Mouse (Mus musculus): ENCODE measurements around the gene Slc30a9.

The Slc30a9 gene

DNA sequence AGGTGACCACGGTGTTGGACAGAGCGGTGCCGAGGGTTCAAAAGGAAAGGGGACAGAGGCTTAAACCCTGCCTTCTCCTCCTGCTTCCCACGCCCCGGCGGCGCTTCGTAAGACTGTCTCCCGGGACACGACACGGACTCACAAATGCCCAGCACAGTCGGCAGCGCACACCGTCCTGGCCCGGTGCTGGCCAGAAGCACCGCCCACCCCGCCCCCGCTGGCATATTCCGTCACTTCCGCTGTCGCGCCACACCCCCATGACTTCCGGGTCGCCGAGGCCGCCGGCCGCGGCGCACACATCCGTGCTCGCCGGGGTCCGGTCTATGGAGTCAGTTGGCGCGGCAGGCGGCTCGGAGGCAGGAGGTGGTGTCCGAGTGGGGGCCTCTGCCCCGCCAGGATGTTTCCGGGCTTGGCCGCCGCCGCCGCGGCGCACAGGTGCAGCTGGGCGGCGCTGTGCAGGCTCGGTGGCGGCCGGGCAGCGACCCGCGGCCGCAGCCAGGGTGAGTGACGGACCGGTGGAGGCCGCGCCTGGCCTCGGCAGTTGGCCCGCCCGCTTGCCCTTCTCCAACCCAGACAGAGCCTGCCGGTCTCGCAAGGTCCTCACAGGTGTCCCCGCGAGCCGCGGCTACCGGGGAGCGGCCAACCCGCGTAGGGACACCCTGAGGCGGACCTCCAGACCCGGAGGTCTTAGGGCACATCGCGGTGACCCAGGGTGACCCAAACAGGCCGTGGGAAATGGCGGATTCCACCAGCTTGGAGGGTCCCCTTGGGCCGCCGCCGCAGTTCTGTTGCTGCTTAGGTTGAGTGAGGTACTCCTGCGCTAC, at the start of gene Slc30a9:
Gene Slc30a9 (plus strand): TSS at position 258 of the 824 bp plus-strand sequence.
- DNase-seq (ENCODE audit: extremely low read depth, low read depth) = peak; percentile 43

DNA sequence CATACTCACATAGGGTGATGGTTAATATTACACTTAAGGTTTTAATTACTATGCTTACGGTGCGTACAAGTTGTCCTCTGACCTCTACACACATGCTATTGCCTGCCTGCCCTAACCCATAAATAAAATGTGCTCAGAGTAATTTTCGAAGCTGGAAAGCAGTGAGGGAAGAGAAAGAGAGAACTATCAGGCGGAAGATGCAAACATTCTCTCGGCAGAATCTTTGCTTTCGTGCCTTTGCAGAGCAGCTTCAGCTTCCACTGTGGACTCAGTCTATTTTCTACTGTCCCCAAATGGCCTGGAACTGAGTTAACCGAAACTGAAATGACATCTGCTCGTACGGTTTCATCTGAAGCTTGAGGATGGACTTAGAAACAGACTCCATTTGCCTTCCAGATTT, 48.3 kb upstream of the Slc30a9 start:
- no peak for DNase-seq (ENCODE audit: extremely low read depth, low read depth)

DNA sequence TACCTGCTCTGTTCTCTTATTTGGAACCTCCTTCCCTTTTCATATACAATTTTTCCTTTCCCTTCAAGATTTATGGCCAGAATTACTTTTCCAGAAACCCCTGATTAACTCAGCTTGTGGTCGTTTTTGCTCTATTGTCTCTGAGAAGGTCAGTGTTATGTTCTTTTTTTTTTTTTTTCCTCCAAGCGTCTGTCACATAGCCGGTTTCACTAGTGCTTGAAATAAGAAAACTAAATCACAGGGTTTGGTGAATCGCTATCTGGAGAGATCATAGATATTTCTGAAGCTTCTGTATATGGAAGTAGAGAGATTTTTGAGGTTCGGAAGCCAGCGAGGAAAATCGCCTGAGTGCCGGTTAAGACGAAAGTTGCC, 46.6 kb upstream of the Slc30a9 start:
- no peak for DNase-seq (ENCODE audit: extremely low read depth, low read depth)

DNA sequence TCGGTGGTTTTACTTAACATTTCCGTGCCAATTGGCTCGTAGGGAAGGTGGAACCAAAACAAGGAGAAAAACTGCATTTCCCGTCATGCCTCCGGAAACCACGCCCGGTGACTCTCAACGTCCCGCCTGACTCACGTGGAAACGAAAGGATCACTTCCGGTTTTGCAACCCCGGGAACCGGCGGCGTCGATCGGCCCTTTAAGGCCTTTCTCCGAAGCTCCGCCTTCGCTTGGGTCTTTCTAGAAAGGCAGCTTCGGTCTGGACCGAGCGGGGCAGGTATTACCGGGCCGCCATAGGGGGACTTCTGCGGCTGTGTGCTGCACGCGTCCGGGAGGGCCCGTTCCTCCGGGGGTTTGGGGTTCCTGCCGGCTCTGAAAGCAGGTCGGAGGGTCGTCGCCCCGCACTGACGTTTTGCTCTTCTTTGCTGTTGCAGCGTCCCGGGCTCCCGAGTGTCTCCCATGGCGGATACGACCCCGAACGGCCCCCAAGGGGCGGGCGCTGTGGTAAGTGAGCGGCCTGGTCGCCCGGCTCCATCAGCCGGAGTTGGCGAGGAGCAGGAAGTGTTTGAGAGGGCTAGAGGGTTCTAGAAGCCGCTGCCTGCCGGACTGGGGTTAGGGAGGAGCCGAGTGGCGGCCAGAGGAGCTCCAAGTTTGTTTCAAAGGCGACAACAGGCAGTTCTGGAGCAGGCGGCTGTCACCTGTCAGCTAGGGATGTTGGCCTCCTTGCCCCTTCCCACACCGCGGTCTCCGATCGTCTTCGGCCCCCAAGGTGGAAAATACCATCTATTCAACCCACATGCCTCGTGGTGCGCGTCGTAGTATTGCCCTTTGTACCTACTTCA, 46.0 kb upstream of the Slc30a9 start, which contains the start of gene Tmem33:
Gene Tmem33 (plus strand): TSS at position 35 of the 841 bp plus-strand sequence.
- peak; percentile 93 for DNase-seq (ENCODE audit: extremely low read depth, low read depth)

DNA sequence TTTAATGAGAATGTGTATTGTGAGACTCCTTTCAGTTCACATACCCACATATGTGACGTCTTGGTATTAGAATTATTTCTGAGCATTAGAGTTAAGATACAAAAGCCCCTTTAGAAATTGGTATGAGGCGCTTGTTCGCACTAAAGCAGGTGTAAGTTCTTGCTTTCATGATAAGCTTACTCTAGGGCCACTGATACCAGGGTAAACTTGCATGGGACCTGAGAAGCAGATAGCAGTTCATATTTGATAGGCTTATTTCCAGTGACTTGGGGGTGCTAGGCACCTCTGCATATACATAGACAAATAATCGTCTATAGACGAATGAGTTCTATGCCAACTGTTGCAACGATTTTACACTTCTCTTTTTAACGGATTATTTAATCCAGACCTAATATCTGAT, 43.8 kb upstream of the Slc30a9 start:
- no peak for DNase-seq (ENCODE audit: extremely low read depth, low read depth)

DNA sequence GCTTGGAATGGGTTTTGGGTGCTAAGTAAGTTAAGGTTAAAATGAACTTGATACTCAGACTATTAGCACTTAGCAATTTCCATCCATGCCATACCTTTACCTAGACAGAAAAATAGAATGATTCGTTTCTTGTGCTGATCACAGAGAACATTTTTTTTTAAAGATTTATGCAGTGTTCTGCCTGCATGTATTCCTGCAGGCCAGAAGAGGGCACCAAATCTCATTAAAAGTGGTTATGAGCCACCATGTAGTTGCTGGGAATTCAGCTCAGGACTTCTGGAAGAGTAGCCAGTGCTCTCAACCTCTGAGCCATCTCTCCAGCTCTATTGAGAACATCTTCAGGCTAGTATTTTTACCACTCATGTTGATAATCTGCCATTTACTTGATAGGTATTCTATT, 40.6 kb upstream of the Slc30a9 start:
- DNase-seq (ENCODE audit: extremely low read depth, low read depth) = no peak

DNA sequence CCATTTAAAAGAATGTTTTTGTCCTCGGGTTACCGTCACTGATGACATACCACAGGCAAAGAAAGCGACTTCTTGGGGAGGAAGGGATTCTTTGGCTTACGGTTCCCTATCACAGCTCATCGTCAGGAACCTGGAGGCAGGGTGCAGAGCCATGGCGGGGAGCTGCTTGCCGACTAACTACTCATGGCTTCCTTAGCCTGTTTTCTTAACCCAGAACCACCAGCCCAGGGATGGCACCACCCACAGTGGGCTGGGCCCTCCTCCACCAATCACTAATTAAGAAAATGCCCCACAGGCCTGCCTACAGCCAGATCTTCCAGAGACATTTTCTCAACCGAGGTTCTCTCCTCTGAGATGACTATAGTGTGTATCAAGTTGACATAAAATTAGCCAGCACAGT, 37.4 kb upstream of the Slc30a9 start:
- no peak for DNase-seq (ENCODE audit: extremely low read depth, low read depth)

DNA sequence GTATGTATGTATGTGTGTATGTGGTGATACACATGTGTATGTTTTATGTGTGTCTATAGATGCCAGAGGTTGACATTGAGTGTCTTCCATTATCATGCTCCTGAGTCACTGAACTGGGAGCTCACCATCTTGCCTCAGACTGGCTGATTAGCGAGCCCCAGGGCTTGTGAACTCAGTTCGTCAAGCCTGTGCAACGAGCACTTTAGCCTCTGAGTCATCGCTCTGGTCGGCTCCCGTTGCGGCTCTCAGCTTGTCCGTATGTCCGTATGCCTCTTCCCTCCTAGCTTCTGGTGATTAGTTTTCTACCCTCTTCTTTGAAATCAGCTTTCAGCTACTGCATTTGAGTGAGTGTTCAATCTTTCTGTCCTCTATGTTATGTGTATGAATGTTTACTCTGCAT, 27.3 kb upstream of the Slc30a9 start:
- no peak for DNase-seq (ENCODE audit: extremely low read depth, low read depth)

DNA sequence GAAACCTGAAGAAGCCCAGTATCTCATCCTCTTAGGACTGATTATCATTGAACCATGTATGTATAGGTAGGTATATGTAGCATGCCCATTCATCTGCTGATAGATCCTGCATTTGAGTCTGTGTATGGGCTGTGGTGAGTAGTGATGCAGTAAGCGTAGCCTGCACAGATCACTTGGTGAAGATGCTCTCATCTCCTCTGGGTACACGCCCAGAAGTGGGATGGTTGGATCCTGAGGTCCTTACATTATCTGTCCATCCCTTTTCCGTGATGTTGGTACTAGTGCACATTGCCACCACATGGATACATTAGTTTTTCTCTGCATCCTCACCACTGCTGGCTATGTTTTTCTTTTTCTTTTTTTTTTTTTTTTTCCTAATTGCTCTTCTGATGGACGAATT, 26.9 kb upstream of the Slc30a9 start:
- no peak for DNase-seq (ENCODE audit: extremely low read depth, low read depth)

DNA sequence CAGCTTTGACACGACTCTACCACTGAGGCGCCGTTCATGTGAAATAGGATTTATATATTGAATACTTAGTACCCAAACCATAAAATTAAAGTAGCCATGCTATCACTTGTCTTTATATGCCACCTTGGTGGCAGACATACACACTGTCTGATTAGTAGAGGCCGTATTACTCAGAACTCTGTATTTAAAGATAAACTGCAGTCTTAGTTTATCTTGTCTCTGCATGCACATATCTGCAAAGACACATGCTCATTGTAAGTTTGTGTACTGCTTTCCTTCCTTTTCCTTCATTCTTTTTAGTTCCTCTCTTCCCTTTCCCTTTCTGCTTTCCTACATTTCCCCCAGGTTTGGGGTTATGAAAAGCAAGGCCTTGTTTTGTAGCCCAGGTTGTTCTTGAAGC, 26.4 kb upstream of the Slc30a9 start:
- peak; percentile 55 for DNase-seq (ENCODE audit: extremely low read depth, low read depth)

DNA sequence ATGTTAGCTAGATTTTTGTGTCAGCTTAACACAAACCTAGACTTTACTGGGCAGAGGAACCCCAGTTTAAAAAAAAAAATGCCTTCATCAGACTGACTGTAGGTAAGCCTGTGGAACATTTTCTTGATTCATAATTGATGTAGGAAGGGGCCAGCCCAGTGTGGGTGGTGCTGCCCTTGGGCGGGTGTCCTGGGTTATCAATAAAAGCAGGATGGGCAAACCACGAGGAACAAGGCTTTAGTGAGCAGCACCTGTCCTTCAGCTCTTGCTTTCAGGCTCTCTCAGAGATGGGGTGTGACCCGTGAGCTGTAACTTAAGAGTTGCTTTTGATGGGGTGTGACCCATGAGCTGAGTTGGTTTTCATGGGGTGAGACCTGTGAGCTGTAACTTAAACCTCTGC, 11.7 kb upstream of the Slc30a9 start:
- no peak for DNase-seq (ENCODE audit: extremely low read depth, low read depth)

DNA sequence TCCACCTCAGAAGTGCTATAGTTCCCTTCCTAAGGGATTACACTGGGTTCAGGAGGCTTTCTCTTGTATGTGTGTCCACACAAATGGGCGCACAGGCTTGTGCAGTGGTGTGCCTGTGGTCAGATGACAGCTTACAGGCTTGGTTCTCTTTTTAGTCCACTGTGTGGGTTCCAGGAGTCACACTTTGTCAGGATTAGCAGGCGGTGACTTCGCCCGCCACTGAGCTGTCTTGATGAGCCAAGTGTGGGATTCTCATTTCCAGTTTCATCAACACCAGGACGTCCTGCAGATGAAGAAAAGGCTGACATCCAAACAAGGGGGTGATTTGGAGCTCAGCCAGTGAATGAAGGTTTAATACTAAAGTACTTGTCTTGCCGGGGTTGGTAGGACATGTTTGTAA, 11.1 kb upstream of the Slc30a9 start:
- DNase-seq (ENCODE audit: extremely low read depth, low read depth) = no peak

DNA sequence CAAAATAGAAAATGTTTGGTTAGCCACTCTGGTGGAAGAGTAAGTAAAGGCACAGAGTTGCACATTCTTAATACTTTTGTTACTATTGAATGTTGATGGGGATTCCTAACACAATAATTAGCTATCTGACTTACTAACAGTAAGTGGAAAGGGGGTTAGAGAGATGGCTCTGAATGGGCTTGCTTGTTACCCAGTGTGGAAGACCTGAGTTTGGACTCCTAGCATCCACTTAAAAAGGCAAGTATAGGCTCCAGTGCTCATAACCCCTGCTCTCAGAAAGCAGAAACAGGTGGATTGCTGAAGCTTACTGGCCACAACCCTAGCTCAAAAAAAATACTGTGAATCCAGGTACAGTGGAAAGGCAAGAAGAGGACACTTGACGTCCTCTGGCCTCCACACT, 10.6 kb upstream of the Slc30a9 start:
- no peak for DNase-seq (ENCODE audit: extremely low read depth, low read depth)

DNA sequence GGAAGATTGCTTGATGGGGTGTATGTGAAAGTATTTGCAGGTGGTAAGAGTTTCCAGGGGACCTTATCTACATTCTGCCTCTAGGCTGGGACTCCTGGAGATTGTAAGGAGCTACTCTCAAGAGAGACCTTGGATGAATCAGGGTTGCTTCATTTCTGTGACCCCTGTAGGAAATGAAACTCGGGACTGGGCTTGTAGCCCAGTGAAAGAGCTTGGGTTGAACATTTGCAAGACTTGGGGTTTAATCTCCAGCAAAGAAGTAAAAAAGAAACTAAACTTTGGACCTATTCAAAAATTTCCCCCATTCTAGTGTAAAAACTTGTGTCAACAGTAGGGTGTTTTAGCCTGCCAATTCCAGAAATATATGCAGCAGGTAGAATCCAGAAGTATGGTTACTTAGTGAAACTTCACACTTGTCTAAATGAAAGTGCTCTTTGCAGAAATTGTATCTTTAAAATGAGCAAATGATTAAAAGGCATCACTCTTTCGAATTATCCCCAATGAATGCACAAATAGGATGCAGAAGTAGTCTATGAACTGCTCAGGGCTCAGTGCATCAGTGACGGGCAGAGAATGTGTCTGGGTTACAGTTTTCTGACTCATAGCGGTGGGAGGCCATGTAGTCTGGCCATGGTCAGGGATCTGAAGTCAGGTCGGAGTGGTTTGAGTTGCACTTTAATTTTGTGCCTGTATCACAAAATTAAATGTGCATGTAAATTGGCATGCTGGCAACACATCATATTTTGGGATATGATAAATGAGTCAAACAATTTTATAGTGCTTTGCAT, 9.5 kb upstream of the Slc30a9 start:
- DNase-seq (ENCODE audit: extremely low read depth, low read depth) = no peak

DNA sequence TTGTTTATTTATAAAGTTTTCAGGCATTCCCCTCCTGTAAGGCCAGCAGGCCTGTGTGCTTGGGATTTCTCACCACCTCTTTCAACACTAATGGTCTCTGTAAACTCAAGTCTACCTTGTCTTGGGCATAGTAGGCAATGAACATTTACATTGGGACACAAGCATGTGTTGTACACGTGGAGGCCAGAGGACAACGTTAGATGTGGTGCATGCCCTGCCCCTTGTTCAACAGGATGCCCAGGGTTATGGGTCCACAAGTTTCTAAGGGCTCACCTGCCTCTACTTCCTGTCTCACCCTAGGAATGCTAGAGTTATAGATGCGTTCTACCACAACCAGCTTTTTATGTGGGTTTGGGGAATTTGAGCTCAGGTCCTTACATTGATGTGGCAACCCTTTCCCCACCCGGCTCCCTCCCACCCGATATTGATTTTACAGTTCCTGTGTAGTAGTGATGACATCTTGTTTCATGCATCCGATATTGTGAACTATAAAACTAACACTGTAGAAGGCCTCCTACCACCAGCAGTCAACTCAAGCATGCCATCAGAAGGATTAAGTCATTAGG, 6.8 kb upstream of the Slc30a9 start:
- no peak for DNase-seq (ENCODE audit: extremely low read depth, low read depth)

DNA sequence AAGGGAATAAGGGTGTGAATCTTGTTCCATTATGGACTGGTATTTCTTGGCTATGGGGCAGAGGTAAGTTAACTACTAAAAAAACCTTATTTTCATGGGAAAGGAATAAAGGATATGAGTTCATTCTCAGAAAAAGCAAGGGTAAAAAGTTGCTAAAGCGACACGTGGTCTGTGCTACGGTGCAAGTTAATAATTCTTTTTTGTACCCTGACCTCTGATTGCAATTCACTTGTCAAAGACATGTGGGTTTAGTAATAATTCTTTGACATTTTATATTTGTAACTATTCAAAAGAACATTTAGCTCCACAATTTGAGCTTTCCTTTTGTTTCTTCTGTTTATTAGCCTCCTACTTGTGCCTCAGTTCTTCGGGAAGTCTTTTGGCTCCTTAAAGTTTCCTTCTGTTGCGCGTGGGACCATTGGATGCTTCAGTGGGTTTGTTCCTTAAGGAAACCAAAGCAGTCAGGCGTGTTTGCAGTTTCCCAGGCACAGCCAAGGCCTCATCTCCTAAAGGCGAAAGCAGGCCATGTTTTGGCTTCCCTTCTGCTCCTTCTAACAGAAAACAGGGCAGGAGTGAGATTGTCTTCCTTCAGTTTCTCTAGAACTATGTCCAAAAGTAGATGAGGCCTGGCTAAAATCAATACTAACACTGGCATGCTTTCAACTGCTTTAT, 5.7 kb upstream of the Slc30a9 start:
- DNase-seq (ENCODE audit: extremely low read depth, low read depth) = no peak

DNA sequence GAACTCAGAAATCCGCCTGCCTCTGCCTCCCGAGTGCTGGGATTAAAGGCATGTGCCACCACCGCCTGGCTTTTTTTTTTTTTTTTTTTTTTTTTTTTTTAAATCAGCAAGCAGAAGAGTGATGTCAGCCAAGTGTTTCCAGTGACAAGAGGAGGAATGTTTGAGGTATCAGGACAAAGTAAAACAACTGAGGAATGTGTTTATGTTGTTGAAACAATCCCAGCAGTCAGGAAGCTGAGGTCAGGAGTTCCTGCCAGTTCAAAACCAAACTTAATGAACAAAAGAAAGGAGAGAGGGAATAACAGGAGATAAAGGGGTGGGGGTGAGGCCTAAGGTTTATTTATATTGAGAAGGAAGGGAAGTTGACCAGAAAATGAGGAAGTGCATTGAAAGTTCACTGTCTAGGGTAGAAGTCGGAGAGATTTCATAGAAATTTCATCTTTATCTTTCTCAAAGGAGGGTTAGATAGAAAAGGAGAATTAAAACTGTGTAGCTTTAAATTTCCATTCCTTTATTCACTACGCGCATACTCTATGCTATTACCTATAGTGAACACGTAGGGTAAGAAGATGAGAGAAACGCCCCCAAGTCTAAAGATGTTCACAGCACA, 4.9 kb upstream of the Slc30a9 start:
- DNase-seq (ENCODE audit: extremely low read depth, low read depth) = peak; percentile 75

DNA sequence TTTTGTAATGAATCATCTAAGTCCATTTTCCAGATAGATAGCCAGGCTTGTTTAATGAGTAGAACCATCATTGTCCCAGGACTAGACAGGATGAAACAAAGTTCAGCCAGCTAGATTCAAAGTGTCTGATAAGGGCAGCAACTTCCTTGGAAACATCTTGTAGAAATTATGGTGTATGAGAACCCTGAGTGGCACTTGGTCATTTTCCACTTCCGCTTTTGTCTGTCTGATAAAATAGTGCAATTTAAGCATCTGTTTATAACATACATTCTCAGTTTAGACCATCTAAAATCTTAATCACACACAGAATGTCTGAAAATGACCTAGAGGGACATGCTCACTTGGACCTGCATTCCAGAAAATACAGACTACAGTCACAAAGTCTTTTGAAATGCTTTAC, 2.9 kb upstream of the Slc30a9 start:
- DNase-seq (ENCODE audit: extremely low read depth, low read depth) = peak; percentile 61

DNA sequence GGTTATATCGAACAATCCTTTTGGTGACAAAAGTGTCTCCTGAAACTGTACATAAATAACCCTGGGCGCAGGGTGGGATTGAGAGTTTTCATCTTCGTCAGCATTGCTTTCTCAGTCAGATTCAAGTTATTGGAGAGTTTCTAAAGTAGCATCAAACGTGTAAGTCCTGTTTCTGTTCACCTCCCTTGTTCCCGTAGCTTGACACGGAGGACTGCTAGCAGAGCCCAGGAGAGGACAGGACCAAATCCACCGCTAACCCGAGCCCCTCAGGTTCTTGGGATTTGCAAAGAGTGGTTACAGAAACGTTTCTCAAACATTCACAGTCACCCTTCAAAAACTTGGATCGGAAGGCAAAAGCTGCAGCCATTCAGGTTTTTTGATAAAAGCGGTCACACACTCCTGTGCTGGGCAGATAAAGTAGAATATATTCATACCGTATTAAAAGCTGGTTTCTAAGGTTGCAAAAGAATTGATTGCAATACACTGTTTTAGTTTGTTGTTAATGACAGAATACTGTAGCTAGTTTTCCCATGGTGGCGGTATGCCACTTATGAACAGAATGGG, 986 bp downstream of the Slc30a9 start:
- peak; percentile 46 for DNase-seq (ENCODE audit: extremely low read depth, low read depth)
